Mouse (Mus musculus) myocyte (in vitro differentiated cells): ENCODE measurements around the gene Otos. TPM values are rescaled to one million over a fixed set of nuclear protein-coding genes. Genes with fewer than 3 reads are reported as not detected.

Experiments used
- H3K27me3 ChIP-seq: one replicate; pipeline ENCODE4 v1.6.1; 2011; ENCODE audit not compliant: control insufficient read depth, insufficient read depth, insufficient read length
- H3K36me3 ChIP-seq: one replicate; pipeline ENCODE4 v1.6.1; 2011; ENCODE audit not compliant: control insufficient read depth, insufficient read depth
- H3K4me2 ChIP-seq: one replicate; pipeline ENCODE4 v1.6.1; 2011; ENCODE audit warnings: low read depth, control low read depth
- H3K4me3 ChIP-seq: one replicate; pipeline ENCODE4 v1.5.1; 2011; ENCODE audit warnings: mild to moderate bottlenecking, control low read depth, moderate library complexity
- H3K79me2 ChIP-seq: one replicate; pipeline ENCODE4 v1.6.1; 2011; ENCODE audit not compliant: control insufficient read depth, insufficient read depth
- H3ac ChIP-seq: one replicate; pipeline ENCODE4 v1.6.1; 2011; ENCODE audit not compliant: control insufficient read depth, insufficient read length
- CEBPB ChIP-seq: IDR thresholded peaks from 2 replicates; pipeline ENCODE4 v1.6.1; 2011; ENCODE audit warnings: mild to moderate bottlenecking, moderate library complexity; ENCODE audit not compliant: poor library complexity, insufficient read depth, severe bottlenecking
- E2F4 ChIP-seq: IDR thresholded peaks from one replicate; pipeline ENCODE4 v1.6.1; 2011; ENCODE audit warnings: mild to moderate bottlenecking, control low read depth, moderate library complexity; ENCODE audit not compliant: insufficient read depth
- MAX ChIP-seq: IDR thresholded peaks from one replicate; pipeline ENCODE4 v1.6.1; 2011; ENCODE audit warnings: low read depth, mild to moderate bottlenecking, control low read depth
- MYOD1 ChIP-seq, 3 experiments: IDR thresholded peaks; one replicate each; pipeline ENCODE4 v1.6.1; 2011; ENCODE audit warnings: control low read depth in 2 of 3, low read depth in 2 of 3, mild to moderate bottlenecking in 2 of 3, moderate library complexity in 1 of 3; ENCODE audit not compliant: insufficient read length in 2 of 3, control insufficient read depth in 1 of 3
- MYOG ChIP-seq, 3 experiments: IDR thresholded peaks; one replicate each; pipeline ENCODE4 v1.6.1; 2011; ENCODE audit warnings: control low read depth in 2 of 3, low read depth in 2 of 3, mild to moderate bottlenecking in 2 of 3; ENCODE audit not compliant: insufficient read length in 2 of 3, control insufficient read depth in 1 of 3, insufficient read depth in 1 of 3
- POLR2A ChIP-seq: IDR thresholded peaks from one replicate; pipeline ENCODE4 v1.6.1; 2011; ENCODE audit warnings: low read depth, mild to moderate bottlenecking, control low read depth, moderate library complexity; ENCODE audit not compliant: insufficient read length
- POLR2AphosphoS2 ChIP-seq: IDR thresholded peaks from one replicate; pipeline ENCODE4 v1.6.1; 2011; ENCODE audit warnings: low read depth, control low read depth; ENCODE audit not compliant: insufficient read length
- REST ChIP-seq: IDR thresholded peaks from one replicate; pipeline ENCODE4 v1.6.1; 2011; ENCODE audit warnings: mild to moderate bottlenecking, control low read depth, moderate library complexity; ENCODE audit not compliant: insufficient read depth, insufficient read length
- SRF ChIP-seq: IDR thresholded peaks from one replicate; pipeline ENCODE4 v1.6.1; 2011; ENCODE audit warnings: low read depth; ENCODE audit not compliant: control insufficient read depth, insufficient read length
- TCF12 ChIP-seq: IDR thresholded peaks from one replicate; pipeline ENCODE4 v1.6.1; 2011; ENCODE audit warnings: mild to moderate bottlenecking, control low read depth; ENCODE audit not compliant: poor library complexity, insufficient read depth, severe bottlenecking
- TCF3 ChIP-seq: IDR thresholded peaks from one replicate; pipeline ENCODE4 v1.6.1; 2011; ENCODE audit warnings: low read depth, control low read depth; ENCODE audit not compliant: insufficient read length
- USF1 ChIP-seq: IDR thresholded peaks from one replicate; pipeline ENCODE4 v1.6.1; 2011; ENCODE audit warnings: low read depth, mild to moderate bottlenecking, control low read depth, moderate library complexity
- polyA plus RNA-seq: library from polyadenylated mRNA; unstranded; fragments of >200 nt; fragmentation: generic; extraction: Trizol; gene quantifications from one replicate; pipeline ENCODE4 v1.2.1, GENCODE M21; 2012; ENCODE audit warnings: missing spikeins

Gene Otos
- polyA plus RNA-seq, 1 experiment = 1.2 TPM

- Histone ChIP-seq H3ac (no peak overlapping the region), H3K36me3 (no peaks in the 10 kb centered on the region), H3K27me3 (no peaks in the 10 kb centered on the region), H3K4me3 (no peak overlapping the region), H3K4me2 (no peak overlapping the region), H3K79me2 (no peaks in the 10 kb centered on the region)
- TF ChIP-seq TCF12 = no peak
- no peak for TF ChIP-seq E2F4
- TF ChIP-seq MYOG (IDR thresholded peaks at IDR 0.05; ENCODE audit: control insufficient read depth in 1 of 3, insufficient read depth in 1 of 3, insufficient read length in 2 of 3, low read depth in 2 of 3) = no peak
- no peak for TF ChIP-seq TCF3
- no peak for TF ChIP-seq POLR2AphosphoS2
- TF ChIP-seq REST = no peak
- no peak for TF ChIP-seq SRF
Measured at GRCm38 (mm10) chr1:92657025-92657820, 8.6 kb upstream of the Otos start.

DNA sequence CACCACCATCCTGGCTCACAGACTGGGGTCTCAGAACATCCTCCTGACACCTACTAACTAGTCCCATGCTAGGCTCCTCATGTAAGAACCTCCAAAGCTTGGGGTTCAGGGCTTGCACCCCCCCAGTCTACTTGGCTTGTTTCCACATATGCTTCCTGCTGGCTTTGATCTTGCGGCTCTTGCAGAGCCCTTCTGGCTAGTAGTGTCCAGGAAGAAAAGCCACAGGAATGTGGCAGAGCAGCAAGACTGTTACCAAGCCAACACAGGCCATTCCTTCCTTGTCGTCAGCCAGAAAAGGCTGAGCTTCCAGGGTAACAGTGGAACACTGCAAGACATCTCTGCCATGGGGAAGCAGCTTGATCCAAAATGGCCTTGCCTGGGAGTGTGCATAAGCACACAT is 6.0 kb upstream of the Otos start:
- no peaks in the 10 kb centered on the region for H3K27me3 ChIP-seq
- H3K4me3 ChIP-seq = no peak overlapping the region
- H3K4me2 ChIP-seq = no peak overlapping the region
- no peaks in the 10 kb centered on the region for H3K36me3 ChIP-seq
- H3K79me2 ChIP-seq = no peaks in the 10 kb centered on the region
- TF ChIP-seq TCF3 = no peak
- TF ChIP-seq MYOD1 (IDR thresholded peaks at IDR 0.05; ENCODE audit: control insufficient read depth in 1 of 3, insufficient read length in 2 of 3, low read depth in 2 of 3) = no peak
- no peak for TF ChIP-seq SRF
- TF ChIP-seq MAX = no peak
- no peak for TF ChIP-seq CEBPB
- TF ChIP-seq REST = no peak
- no peak for TF ChIP-seq E2F4
- TF ChIP-seq USF1 = no peak
- TF ChIP-seq MYOG (IDR thresholded peaks at IDR 0.05; ENCODE audit: control insufficient read depth in 1 of 3, insufficient read depth in 1 of 3, insufficient read length in 2 of 3, low read depth in 2 of 3) = no peak
- TF ChIP-seq TCF12 = no peak
- TF ChIP-seq POLR2A = no peak
- no peak overlapping the region for H3ac ChIP-seq

DNA sequence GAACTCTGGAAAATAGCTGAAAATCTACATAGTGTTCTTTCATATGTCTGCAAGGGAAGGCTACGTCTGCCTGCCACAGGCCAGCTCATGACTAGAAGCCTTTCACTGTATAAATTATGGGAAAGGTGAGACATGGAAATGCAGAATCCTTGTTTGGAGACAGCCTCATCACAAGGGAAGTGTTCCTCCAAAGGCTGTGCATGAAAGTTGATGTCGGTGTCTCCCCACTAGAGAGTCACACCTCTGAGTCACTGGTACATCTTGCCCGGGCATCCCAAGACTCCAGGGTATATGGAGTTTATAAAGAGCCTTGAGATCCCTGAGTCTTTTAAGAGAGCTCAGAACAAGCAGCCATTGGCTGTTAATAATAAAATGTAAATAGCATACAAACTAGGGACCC is 4.5 kb upstream of the Otos start:
- Histone ChIP-seq H3K27me3 (no peaks in the 10 kb centered on the region), H3ac (no peak overlapping the region), H3K79me2 (no peaks in the 10 kb centered on the region), H3K4me2 (no peak overlapping the region), H3K4me3 (no peak overlapping the region), H3K36me3 (no peaks in the 10 kb centered on the region)
- TF ChIP-seq SRF (no peak), USF1 (no peak), CEBPB (no peak), MYOD1 (IDR thresholded peaks at IDR 0.05; ENCODE audit: control insufficient read depth in 1 of 3, insufficient read length in 2 of 3, low read depth in 2 of 3) (no peak), TCF12 (no peak), REST (no peak), POLR2AphosphoS2 (no peak), TCF3 (no peak)

- no peaks in the 10 kb centered on the region for H3K27me3 ChIP-seq
- no peaks in the 10 kb centered on the region for H3K36me3 ChIP-seq
Measured at GRCm38 (mm10) chr1:92651467-92651866, 2.8 kb upstream of the Otos start.

More at GRCm38 (mm10) chr1:92651467-92651866, 2.8 kb upstream of the Otos start:
- TF ChIP-seq TCF3 = no peak
- no peak for TF ChIP-seq SRF
- no peak for TF ChIP-seq CEBPB
- TF ChIP-seq MAX = no peak
- no peak for TF ChIP-seq USF1
- TF ChIP-seq MYOD1 (IDR thresholded peaks at IDR 0.05; ENCODE audit: control insufficient read depth in 1 of 3, insufficient read length in 2 of 3, low read depth in 2 of 3) = no peak
- TF ChIP-seq POLR2A = no peak
- TF ChIP-seq MYOG (IDR thresholded peaks at IDR 0.05; ENCODE audit: control insufficient read depth in 1 of 3, insufficient read depth in 1 of 3, insufficient read length in 2 of 3, low read depth in 2 of 3) = no peak
- TF ChIP-seq TCF12 = no peak
- TF ChIP-seq E2F4 = no peak
- TF ChIP-seq REST = no peak
- TF ChIP-seq POLR2AphosphoS2 = no peak
- H3K4me2 ChIP-seq = no peak overlapping the region
- H3ac ChIP-seq = no peak overlapping the region
- H3K4me3 ChIP-seq = no peak overlapping the region
- no peaks in the 10 kb centered on the region for H3K79me2 ChIP-seq
